Mouse (Mus musculus): Measurements from ENCODE around the gene Aph1c. TPM values are rescaled to one million over a fixed set of nuclear protein-coding genes. Genes with fewer than 3 reads are reported as not detected.
"Not testable (repeated sequence)": the region's sequence is repeated elsewhere in the genome, so short reads cannot be mapped to it uniquely, and the experiment has no call there.

Gene Aph1c
- total RNA-seq (2021): 1 to 10 TPM; 7.6 to 8.4 TPM
- long read RNA-seq, experiment 1, partial matches to known transcripts: 1 of 6 reads
- long read RNA-seq, experiment 1, other reads (novel, unspliced or antisense): 5 of 6 reads
- long read RNA-seq, experiment 2, full-length matches to known transcripts: 2 of 6 reads
- long read RNA-seq, experiment 2, partial matches to known transcripts: 0 of 6 reads
- long read RNA-seq, experiment 2, other reads (novel, unspliced or antisense): 4 of 6 reads

DNA sequence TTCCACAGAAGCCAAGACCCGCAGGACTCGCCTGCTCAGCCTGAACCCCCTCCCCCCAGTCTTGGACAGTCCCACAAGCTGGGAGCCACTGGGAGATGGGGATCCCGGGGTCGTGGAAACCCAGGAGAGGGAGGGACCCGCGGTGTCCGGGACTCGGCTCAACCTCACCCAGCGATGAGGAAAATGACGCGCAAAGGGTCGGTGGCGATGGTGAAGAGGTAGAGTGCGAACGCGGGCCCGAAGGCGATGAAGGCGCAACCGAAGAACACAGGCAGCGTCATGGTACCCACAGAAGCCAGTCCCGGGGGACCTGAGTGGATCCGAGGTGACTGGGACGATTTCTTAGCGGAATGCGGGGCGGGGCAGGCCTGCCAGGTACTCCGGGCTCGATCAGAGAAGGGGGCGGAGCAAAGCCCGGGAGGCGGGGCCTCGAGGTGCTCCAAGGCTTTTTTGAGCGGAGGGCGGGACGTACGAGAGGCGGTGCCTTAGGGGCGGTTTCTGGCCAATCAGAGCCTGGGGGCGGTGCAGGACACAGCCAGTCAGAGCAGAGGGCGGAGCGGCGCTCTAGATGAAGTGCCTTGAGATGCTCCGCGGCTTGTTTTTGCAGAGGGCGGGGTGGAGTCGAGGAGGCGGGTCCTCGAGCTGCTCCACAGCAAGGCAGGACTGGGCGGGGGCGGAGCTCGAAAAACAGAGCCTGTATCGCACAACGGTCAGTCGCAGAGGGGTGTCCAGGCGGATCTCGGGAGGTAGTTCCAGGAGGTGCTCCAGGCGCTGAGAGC, at the start of gene Aph1c:
Gene Aph1c (minus strand): TSS at position 409 of the 779 bp plus-strand sequence.
- H3K4me3 ChIP-seq: peak within 1 kb of the TSS; percentile 83
- peak; percentile 96 to 99 for DNase-seq (ENCODE audit: low spot score in 2 of 2)
- peak within 1 kb of the TSS; percentile 82 for H3K27ac ChIP-seq
- no peak for TF ChIP-seq CTCF (conservative IDR thresholded peaks at IDR 0.05)

DNA sequence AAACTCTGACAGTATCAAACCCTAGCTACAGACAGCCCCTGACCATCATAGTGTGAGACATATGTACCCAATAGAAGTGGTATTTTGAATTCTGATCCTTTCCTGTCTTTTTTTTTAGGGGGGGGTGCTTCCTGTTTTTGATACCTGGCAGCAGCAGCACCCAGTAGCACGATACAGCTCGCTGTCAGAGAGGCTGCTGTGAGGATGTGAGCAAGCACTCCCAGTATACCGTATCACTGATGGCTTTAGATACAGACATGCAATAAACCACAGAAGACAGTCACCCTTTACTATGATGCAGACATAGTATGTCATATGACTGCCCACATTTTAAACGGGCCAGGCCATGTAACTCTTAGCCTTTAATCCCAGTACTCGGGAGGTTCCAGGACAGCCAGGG, 49.0 kb upstream of the Aph1c start:
- no peak for DNase-seq (ENCODE audit: low spot score in 2 of 2)
- no peak for TF ChIP-seq CTCF (conservative IDR thresholded peaks at IDR 0.05)
- Histone ChIP-seq H3K27ac (no peak overlapping the region), H3K4me3 (no peak overlapping the region)

DNA sequence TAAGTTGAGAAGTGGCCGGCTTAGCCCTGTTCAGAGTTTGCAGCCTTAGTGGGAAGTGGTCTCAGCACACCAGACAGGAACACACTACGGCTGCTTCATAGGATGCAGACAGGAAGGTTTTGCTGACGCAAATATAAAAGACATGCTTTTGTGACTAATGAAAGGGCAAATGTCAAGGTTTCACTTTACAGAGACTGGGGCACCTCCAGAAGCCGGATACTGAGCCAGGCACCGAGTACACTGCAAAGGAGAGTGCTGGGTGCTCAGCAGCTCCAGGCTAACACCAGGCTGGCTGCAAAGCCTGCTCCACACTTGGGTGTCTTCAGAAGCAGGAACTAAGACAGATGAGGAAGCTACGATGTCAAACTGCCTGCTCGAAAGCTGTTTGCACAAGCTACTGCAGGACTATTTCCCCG, 47.9 kb upstream of the Aph1c start:
- DNase-seq (ENCODE audit: low spot score in 2 of 2): no peak
- Histone ChIP-seq H3K4me3 (no peak overlapping the region), H3K27ac (no peak overlapping the region)
- no peak for TF ChIP-seq CTCF (conservative IDR thresholded peaks at IDR 0.05)

DNA sequence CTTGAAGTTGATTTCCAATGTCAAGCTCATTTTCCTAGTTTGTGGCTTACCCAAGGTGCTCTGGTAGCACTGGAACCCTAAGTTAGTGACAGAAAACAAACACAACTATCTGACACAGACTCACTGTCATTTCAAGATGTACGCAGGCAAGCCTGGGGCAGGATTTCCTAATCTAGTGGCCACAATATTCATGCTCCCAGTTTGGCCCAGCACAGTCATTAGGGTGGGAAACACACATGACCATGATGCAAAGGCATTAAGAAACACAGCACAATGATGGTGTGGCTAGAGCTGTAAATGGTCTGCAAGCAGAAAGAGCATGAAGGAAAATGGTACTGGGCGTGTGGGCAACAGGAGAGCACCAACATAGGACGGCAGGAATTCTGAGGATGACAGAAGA, 47.3 kb upstream of the Aph1c start:
- DNase-seq (ENCODE audit: low spot score in 2 of 2): no peak
- TF ChIP-seq CTCF (conservative IDR thresholded peaks at IDR 0.05): no peak
- Histone ChIP-seq H3K4me3 (no peak overlapping the region), H3K27ac (no peak overlapping the region)

DNA sequence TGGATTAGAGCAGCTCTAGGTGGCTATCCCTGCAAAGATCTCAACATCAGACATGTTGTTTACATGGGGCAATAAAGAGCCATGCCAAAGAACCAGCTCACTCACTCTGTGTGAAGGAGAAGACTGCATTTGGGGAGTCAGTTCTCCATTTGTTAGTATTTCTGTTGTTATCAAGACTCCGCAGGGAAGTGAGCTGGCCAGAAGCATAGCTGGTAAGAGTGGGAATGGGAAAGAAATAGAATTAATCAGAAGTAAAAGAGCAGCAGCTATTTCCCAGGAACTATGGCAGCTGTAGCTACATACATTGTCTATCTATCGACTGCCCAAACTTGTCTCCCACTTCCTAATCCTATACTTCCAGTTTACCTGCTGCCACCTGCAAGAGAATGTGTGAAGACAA, 46.2 kb upstream of the Aph1c start:
- TF ChIP-seq CTCF (conservative IDR thresholded peaks at IDR 0.05): no peak
- Histone ChIP-seq H3K27ac (peak overlapping the region; percentile 28; the same call in 1 of the 2 replicates), H3K4me3 (no peak overlapping the region)
- DNase-seq (ENCODE audit: low spot score in 2 of 2): no peak

DNA sequence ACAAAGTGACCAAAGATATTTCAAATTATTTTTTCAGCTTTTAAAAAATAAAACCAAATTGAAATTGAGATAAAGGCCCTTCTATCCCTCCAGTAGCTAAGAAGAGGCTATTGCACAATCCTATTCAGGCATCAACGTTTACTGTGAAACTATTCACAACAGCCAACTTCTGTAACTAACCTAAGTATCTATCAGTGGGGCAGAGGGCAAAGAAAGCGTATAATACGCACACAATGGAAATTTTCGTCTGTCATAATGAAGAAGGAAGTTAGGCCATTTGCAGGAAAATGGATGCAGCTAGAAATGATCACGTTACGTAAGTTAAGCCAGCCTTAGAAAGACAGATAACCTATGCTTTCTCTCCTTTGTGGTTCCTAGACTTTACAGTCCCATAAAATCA, 45.0 kb upstream of the Aph1c start:
- TF ChIP-seq CTCF (conservative IDR thresholded peaks at IDR 0.05): no peak
- Histone ChIP-seq H3K27ac (peak overlapping the region; percentile 28; the same call in 1 of the 2 replicates), H3K4me3 (no peak overlapping the region)
- DNase-seq (ENCODE audit: low spot score in 2 of 2): no peak

DNA sequence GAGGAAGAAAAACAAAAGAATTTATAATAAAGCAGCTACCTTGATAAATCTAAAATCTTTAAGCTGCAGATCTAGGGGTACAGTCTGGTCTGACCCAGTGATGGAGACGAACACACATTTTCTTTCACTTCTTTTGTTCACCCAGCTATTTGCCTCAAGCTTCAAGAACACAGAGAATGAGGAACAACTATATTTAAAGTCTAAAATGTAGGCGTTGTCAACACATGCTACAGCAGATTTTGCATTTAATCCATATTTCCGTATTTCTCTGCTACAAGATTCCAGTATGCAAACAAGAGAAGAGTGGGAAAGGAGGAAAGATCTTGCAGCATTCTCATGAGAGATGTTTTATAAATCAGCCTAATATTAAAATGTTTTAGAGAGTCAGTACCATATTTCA, 44.4 kb upstream of the Aph1c start:
- H3K27ac ChIP-seq: peak overlapping the region; percentile 28; the same call in 1 of the 2 replicates
- peak in 1 of 2 experiments; percentile 48 for DNase-seq (ENCODE audit: low spot score in 2 of 2)
- TF ChIP-seq CTCF (conservative IDR thresholded peaks at IDR 0.05): no peak

DNA sequence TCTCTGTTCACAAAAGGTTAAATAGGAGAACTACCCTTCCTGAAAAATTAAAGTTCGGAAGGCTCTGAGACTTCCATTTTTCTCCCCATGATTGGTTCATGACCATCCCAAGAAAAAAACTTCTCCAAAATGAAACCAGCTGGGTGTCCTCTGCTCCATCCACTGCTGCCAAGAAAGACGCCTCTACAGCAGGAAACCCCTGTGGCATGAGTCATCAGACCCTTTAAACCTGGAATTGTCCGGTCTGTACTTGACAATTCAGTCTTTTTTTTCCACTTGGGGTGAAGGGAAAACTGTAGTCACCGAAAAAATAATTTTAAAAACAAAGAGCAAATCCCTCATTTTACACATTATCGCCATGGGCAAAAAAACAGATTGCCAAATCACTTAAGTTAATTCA, 42.1 kb upstream of the Aph1c start:
- H3K4me3 ChIP-seq: no peak overlapping the region
- peak overlapping the region; percentile 21; the same call in 1 of the 2 replicates for H3K27ac ChIP-seq
- DNase-seq (ENCODE audit: low spot score in 2 of 2): no peak
- no peak for TF ChIP-seq CTCF (conservative IDR thresholded peaks at IDR 0.05)

More for the DNA sequence above, 44.4 kb upstream of the Aph1c start:
- H3K4me3 ChIP-seq: no peak overlapping the region

DNA sequence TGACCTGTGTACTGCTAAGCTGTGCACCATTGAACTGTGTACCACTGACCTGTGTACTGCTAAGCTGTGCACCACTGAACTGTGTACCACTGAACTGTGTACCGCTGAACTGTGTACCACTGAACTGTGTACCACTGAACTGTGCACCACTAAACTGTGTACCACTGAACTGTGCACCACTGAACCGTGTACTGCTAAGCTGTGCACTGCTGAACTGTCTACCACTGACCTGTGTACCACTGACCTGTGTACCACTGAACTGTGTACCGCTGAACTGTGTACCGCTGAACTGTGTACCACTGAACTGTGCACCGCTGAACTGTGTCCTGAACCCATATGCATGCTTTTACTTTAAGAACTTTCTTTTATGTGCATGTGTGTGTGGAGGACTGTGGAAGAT, 39.8 kb upstream of the Aph1c start:
- Histone ChIP-seq H3K4me3 (no peak overlapping the region), H3K27ac (no peak overlapping the region)
- TF ChIP-seq CTCF (conservative IDR thresholded peaks at IDR 0.05): no peak
- DNase-seq (ENCODE audit: low spot score in 2 of 2): no peak

DNA sequence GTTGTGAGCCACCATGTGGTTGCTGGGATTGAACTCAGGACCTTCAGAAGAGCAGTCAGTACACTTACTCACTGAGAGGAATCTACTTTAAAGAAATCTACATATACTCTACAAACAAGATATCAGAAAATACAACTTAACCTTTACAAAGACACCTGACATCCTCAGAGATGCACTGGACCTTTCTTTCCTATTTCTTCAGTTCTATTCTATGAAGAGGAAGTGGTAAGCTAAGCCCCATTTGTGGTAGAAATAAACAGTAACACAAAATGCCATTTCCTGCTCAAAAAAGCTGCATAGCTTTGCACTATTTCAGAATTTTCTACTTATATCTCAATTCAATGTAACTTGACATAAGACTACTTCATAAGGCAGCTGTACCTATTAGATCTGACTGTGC, 39.0 kb upstream of the Aph1c start:
- no peak overlapping the region for H3K27ac ChIP-seq
- TF ChIP-seq CTCF (conservative IDR thresholded peaks at IDR 0.05): no peak
- DNase-seq (ENCODE audit: low spot score in 2 of 2): no peak
- no peak overlapping the region for H3K4me3 ChIP-seq

DNA sequence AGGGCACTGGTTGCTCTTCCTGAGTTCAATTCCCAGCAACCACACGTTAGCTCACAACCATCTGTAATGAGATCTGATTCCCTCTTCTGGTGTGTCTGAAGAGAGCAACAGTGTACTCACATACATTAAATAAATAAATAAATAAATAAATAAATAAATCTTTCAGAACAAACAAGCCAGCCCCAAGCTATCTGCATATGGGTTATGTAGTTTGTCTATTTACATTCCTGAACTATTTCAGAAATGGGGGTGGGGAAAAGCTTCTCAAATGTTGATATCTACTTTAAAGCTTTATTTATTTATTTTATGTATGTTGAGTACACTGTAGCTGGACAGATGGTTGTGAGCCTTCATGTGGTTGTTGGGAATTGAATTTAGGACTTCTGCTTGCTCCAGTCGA, 38.5 kb upstream of the Aph1c start:
- not testable (repeated sequence) for H3K27ac ChIP-seq; DNase-seq (ENCODE audit: low spot score in 2 of 2); H3K4me3 ChIP-seq

DNA sequence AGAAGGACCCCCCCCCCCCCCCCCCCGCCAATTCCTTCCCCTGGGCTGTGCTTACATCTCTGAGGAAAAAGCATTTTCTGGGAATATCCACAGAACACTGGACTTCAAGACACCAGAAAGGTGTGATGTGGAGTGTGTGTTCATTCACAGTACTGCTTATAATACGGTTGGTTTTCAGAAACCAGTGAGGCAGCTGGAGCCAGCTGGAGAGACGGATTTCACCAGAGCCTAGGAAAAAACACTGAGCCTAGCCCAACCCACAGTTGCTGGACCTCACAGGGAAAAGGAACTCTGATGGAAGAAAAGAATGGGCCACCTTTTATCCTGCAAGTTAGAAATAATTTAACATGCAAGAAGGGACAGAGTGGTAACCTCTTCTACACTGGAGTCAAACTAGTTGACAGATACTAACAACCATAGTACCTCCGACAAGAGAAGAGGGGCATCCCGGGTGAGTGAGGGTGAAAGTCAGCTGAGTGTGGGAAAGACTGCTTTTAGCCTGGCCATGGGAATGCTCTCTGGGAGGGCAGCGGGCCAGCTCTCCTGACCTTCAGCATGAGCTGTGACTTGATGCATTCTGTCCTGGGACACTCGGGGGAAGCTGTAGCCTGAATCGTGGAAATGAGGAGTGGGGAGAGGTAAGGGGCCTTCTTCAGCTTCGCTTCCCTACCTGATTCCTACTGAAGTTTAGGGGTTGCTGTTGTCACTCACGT, 37.6 kb upstream of the Aph1c start:
- Histone ChIP-seq H3K4me3 (no peak overlapping the region), H3K27ac (no peak overlapping the region)
- TF ChIP-seq CTCF (conservative IDR thresholded peaks at IDR 0.05): no peak
- no peak for DNase-seq (ENCODE audit: low spot score in 2 of 2)

DNA sequence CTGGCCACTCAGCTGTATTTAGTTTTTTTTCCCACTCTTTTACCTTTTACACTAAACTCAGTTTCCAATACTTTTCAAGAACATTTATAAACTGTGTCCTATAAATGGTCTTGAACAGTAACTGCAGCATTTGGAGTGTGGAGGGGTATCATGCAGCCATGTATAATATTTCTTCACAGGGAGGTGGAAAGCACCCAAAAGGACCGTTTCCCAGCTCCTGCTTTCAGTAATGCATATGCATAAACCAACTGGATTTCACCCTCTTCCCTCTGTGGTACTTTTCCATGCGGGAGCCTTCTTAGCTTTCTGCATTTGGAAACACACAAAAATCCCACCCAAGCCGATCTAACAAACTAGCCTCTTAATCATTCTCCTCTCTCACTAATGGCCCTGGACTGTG, 30.2 kb upstream of the Aph1c start:
- peak; percentile 41; the same call in 1 of the 2 replicates for TF ChIP-seq CTCF (conservative IDR thresholded peaks at IDR 0.05)
- Histone ChIP-seq H3K27ac (peak overlapping the region; percentile 85), H3K4me3 (no peak overlapping the region)
- DNase-seq (ENCODE audit: low spot score in 2 of 2): peak in 1 of 2 experiments; percentile 20

All from layer of hippocampus, adult 2 months (tissue).